Mouse (Mus musculus): ENCODE measurements around the gene Tmem86b.

Gene Tmem86b

DNA sequence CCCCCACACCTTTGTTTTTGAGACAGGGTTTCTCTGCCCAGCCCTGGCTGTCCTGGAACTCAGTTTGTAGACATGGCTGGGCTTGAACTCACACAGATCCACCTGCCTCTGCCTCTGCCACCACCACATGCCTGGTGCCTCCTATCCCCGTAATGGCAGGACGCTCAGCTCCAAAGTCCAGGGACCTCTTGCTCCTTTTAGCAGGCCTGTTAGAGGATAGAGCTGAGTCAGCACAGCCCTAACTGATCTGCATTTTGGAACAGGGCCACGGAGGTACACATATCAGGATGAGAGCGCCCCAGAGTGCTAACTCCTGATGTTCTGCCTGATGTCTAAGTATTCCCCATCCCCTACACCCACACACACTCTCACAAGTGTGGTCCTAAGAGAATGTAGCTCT lies at the start of gene Tmem86b:
TSS of gene Tmem86b (minus strand) at position 392 of the 400 bp plus-strand sequence.
- peak; percentile 49 for DNase-seq (ENCODE audit: low spot score)

DNA sequence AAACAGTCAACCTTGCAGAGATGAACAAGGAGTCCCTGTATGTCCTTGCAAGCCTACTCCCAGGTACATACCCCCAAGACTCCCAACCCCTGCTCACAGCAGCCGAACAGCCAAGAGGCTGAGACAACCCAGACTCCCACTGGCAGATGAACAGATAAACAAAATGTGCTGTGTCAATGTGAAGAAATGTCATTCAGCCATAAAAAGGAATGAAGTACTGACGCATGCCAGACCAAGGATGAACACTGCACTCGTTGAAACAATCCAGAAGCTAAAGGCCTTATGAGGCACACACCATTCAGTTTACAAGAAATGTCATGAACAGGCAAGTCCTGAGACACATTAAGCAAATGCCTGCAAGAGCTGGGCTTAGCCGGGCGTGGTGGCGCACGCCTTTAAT lies 44.0 kb upstream of the Tmem86b start:
- DNase-seq (ENCODE audit: low spot score), result no peak

DNA sequence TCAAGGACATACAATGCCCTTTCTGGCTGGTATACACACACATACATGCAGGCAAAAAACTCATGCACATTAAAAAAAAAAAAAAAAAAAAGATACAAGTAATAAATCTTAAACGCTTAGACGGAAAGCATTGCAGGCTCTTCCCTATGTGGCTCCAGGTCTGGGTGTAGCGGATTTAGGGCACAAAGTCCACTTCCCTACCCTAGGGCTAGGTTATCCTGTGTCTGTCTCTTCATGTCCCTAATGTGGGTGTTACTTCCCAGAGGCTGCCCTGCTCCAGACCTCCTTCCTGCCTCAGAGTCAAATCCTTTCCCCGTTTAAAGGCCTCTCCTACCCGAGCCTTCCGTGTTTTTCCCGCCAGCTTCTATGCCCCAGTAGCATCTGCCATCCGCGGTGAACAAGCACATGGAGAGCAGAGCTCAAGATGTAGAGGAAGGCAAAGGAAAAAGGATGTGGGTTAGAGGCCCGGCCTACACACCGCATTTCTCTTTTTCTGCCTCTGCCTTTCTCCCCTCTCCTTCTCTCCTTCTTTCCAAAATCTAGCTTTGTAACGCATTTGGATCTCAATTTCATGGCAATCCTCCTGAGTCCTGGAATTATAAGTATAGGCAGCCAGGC lies 43.0 kb upstream of the Tmem86b start:
- no peak for DNase-seq (ENCODE audit: low spot score)

DNA sequence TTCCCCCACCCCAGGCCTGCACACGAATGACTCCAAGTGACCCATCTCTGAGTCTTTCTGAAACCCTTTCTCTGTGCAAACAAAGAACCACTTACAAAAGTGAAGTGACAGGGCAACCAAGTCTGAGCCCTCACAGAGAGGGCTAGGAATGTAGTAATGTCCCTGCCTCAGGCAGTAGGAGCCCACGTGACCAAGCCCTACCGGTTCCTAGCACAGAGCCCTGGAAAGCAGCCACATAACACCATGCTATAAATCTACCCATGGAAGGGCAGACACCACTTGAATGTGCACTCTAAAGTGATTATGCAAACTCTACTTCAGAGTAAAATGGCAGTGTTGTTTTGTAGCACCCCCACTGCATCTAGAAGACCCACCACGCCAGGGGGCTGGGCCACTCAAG lies 40.7 kb upstream of the Tmem86b start:
- DNase-seq (ENCODE audit: low spot score), result no peak

DNA sequence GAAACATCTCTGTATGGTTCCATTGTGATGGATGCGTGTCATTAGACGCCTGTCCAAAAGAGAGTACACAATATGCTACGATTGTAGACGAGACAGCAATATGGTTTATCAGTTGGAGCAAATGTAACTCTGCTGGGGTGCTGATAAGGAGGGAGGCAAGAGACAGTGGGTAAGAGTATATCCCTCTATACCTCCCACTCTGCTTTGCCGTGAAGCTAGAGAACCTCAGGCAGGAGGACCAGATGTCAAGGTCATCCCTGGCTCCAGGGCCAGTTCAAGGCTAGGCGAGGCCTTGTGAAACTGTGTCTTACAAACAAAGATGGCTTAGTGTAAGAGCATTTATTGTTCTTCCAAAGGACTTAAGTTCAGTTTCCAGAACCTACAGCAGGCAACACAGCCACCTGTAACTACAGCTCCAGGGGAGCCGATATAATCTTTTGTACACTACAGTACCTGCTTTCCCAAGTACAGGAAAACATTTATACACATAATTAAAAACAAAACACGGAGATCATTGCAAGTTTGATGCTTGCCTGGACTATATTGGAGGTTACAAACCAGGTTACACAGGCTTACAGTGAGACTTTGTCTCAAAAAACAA lies 39.5 kb upstream of the Tmem86b start:
- no peak for DNase-seq (ENCODE audit: low spot score)

DNA sequence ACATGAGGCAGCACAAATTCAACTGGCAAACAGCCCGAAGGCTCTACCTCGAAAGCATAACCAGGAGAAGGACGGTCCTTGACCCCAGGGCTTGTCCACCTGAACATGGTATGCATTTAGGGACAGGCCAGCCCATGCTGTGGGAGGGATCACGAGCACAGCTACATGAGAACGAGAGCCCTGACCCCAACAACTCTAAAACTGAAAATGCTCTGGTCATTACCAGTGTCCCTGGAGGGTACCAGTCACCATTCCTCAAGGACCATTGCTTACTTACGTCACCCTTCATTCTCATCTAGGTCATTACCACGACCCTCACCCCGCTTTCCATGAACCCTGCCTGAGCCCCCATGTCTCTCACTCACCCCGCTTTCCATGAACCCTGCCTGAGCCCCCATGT lies 37.9 kb upstream of the Tmem86b start:
- no peak for DNase-seq (ENCODE audit: low spot score)

DNA sequence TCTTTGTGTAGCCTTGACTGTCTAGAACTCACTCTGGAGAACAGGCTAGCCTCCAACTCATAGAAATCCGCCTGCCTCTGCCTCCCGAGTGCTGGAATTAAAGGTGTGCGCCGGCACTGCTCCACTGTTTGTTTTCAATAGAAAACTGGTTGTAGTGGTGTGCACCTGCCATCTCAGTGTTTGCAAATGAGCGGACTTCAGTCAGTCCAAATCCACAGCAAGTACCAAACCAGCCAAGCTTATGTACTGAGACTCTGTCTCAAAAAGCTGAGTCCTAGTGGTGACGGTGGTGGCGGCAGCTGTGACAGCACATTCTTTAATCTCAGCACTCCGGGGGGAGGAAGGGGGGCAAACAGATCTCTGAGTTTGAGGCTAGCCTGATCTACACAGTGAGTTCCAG lies 37.3 kb upstream of the Tmem86b start:
- DNase-seq (ENCODE audit: low spot score), result no peak

DNA sequence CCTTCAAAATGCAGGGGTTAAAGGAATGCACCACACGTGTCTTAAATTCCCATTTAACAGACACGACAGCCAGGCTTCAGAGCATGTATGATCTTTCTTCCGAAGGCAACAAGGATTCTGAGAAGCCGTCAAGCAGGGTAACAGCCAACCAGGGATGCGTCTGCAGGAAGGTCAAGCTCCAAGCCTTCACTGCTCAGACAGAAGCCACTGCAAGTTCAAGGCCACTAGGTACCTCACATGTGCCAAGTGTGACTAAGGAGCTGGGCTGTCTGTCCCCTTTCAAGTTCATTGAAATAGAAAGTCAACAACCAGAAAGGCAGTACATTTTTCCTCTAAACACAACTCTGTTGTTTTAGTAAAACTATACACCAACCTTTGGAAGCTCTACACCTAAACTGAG lies 35.6 kb upstream of the Tmem86b start:
- DNase-seq (ENCODE audit: low spot score), result no peak

DNA sequence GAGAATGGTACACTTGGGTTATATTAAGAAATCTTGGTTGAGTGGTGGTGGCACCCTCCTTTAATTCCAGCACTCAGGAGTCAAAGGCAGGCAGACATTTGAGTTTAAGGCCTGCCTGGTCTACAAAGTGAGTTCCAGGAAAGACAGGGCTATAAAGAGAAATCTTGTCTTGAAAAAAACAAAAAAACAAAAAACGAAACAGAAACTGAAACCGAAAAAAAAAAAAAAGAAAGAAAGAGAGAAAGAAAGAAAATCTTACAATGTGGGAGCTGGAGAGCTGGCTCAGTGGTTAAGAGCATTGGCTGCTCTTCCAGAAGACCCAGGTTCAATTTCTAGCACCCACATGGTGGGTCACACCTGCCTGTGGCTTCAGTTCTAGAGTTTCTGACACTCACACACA lies 32.5 kb upstream of the Tmem86b start:
- DNase-seq (ENCODE audit: low spot score), result no peak

DNA sequence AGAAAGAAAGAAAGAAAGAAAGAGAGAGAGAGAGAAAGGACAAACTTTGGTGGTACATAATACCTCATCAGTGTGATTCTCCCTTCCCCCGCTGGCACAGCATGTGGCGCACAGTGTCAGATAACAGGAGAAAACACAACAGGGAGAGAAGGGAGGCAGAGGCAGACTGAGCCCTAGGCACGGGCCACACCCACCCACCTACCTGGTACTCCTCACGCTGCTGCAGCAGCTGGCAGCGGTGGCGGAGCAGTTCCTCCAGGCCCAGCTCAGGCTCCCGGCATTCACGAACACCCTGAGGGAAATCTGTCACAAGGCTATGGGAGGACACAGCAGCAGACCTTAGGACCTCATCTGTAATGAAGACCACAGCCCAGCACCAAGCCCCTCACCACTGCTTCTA lies 32.0 kb upstream of the Tmem86b start:
- no peak for DNase-seq (ENCODE audit: low spot score)

DNA sequence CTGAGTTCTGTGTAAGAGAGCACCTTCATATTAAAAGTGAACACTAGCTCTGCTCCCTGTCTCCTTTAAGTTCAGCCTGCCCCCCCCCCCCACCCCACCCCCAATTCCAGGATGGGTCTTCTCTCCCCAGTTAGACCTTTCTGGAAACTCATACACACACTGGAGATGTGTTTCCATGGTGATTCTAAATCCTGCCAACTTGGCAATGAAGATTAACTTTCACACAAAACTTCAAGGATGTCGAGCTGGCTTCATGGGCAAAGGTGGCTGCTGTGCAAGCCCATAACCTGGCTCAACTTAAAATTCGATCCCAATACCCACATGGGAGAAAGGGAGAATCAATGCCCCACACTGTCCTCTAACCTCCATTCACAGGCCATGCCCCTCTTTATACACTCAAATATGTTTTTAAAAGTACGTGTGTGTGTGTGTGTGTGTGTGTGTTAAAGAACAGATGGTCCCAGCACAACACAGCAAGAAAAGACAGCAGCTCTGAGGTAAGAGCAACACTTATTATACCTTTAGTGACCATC lies 28.8 kb upstream of the Tmem86b start:
- DNase-seq (ENCODE audit: low spot score), result no peak

DNA sequence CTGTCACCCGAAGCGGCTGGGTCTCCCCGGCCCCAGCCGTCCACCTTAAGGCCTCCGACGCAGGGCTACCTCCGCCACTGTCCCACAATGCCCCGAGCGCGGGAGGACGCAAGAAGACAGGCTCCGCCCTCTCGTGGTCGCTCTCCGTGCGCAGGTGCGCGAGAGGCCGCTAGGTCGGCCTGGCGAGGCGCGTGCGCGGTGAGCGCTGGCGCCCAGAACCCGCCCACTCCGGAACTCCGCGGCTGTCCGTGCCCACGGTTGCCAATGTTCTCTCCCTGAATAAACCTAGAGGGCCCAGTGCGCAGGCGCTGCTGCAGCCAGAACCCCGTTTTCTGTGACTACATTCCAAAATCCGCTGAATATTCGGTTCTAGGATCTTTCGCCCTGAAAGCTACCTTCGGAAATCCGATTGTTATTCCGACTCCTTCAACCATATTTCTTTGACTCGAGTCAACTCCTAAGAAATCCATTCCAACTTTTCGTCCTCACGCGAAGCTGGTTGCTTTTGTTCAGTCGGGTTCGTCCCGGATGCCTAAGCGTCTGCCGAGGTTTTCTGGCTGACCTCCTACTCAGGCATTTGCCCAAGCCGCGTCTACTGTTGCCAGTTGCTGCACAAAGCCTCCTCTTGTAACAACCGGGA lies 27.8 kb upstream of the Tmem86b start, which contains the start of gene Ppp6r1:
TSS of gene Ppp6r1 (minus strand) at position 108 of the 640 bp plus-strand sequence.
- DNase-seq (ENCODE audit: low spot score), result peak; percentile 95

DNA sequence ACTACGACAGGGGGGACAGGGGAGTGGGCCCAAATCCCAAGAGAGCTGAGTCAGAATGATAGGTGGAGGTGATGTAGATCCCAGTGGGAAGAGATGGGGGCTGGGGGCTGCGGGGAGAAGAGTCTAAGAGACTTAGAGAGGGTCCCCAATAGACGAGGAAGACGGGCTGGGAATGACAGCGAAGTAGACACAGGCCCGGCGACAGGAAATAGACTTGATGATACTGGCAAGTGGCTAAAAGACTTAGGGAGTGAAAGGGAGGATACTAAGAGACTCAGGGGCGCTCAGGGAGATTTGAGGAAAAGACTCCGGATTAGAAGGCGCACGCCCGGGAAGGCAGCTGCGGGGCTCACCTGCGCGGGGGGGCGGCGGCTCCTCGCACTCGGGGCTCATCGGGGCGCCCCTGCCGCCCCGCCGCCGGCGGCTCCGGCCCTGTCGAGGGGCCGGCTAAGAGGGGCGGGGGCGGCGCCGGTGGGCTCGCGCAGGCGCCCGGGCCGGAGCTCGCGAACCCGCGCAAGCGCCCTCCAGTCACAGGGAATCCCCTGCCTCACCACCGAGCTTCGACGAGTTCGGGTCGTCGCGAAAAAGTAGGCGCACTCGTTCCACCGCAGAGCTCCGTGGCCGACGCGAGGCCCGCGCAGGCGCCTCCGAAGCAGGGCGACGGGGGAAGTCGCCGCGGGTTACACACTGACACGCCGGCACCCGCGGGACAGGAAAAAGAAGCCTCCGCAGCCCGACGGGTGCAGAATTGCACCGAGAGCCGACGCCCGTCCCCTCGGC lies 27.1 kb upstream of the Tmem86b start:
- no peak for DNase-seq (ENCODE audit: low spot score)

DNA sequence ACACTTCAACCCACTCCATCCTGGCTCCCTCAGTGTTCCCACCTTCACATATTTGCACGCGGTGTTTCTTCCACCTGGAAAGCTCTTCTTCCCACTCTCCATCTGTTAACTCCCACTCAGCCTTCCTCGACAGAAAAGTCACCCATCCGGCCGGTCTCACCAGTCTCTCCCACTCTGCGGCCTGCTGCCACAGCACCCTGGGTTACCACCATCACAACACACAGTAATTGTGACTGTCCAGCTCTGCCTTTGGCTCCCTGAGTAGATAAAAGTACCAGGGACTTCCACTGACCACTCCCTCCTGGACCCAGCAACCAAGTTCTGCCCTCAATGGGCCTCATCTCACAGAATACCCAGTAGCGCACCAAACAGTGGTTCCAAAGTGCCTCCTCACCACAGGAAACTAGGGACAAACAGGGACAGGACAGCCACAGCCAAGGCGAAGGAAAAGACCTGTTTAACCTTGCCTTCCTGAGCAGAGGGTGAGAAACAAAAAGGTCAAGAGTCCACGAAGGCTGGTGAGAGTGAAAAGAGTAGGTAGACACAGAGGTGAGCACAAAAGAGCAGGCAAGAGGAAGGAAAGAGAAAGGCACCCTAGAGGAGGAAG lies 26.4 kb upstream of the Tmem86b start:
- no peak for DNase-seq (ENCODE audit: low spot score)

DNA sequence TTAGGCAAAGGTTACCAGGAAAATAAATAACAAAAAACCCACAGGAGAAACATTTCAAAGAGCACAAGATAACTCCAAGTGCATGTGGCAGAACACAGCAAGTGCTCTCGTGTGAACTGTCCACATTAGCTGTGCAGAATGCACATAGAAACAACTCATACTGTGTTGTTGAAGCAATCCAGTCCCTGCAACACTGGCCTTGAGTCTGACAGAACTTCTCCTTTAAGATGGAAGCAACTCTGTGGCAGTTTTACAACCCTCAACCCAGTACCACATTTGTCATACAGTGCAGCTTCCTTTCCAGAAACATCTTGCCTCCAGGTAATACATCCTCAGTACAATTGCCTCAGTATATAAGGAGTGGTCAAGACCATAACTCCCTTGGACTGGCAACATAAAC lies 25.6 kb upstream of the Tmem86b start:
- DNase-seq (ENCODE audit: low spot score), result no peak

DNA sequence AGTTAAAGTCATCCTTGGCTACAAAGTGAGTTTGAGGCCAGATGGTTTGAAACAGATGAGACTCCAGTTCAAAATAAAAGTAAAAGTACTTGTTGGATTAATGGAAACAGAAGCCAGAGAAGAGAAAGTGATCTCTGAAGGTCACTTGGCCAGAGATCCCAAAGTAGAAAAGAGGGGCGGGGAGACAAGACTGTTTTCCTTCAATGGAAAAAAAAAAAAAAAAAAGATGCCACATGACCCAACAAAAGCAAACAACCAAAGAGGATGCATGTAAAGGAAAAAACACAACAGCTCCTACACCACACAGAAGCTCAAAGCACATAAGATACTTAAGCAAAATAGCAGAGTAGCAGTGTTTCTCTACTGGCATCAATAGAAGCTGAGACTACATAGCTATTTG lies 24.7 kb upstream of the Tmem86b start:
- no peak for DNase-seq (ENCODE audit: low spot score)

DNA sequence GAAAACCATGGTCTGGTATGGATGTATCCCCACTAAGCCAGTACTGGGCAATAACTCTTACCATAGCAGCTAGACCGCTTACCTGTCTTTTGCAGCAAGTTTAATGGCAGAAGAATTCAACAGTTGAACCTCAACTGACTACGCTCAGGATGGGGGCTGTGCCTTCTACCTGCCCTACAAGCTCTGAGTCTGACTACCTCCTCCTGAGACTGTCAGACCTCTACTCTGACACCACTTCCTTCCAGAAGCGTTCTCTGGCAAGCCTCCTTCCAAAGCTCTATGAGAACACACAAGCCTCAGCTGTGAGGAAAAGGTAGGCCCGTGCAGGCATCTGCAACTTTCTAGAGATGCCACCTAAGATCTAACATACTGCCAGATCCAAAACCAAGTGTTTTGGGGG lies 24.2 kb upstream of the Tmem86b start:
- no peak for DNase-seq (ENCODE audit: low spot score)

DNA sequence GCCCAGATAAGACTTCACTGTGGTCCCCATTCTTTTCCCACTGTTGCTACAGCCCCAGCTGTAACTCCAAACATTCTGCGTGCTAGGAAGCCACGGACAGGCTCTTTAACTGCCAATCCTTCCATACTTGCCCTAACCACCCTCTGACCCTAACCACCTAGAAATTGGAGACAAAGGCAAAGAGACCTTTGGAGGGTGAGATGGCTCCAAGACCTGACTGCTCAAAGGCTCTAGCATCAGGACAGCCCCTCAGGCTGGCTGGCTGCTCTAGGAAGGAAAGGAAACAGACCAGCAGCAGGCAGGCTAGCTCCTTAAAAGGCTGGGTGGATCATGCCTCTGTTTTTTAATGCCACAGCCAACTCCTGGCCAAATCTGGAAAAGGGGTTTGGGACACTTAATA lies 23.0 kb upstream of the Tmem86b start:
- DNase-seq (ENCODE audit: low spot score), result no peak

DNA sequence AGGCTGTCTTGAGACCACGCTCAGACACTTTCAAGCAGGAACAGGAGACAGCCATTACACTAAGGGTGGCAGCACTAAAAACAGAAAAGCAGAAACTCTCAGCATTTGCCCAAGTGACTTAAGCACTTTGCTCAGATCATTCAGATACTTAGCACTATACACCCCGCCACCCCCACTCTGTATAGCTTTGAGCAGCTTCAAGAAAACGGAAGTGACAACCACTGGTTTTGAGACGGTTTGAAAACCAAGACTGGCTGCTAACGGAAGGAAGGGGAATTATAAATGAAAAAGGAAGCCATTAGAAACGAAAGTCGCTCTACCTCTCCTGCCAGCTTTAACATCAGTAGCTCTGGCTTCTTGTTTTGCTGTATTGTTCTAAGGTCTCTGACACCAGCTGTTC lies 22.6 kb upstream of the Tmem86b start:
- peak; percentile 45 for DNase-seq (ENCODE audit: low spot score)

DNA sequence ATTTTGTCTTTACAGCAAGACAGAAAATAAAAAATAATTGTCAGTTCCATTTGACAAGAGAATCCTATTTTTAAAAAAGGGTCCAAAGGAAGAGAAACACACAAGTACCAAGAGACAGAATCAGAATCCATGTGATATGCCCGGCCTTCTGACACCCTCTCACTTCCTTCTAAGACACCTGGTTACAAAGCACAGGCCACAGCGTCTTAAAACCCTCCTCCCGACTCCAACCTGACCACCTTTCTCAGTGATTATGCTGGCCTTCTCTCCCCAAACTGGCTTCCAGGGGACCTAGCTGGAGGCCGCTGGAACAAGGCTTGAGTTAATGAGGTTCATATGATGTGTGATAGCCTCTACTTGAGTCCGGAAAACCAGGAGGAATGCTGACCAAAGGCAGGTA lies 22.1 kb upstream of the Tmem86b start:
- DNase-seq (ENCODE audit: low spot score), result no peak

DNA sequence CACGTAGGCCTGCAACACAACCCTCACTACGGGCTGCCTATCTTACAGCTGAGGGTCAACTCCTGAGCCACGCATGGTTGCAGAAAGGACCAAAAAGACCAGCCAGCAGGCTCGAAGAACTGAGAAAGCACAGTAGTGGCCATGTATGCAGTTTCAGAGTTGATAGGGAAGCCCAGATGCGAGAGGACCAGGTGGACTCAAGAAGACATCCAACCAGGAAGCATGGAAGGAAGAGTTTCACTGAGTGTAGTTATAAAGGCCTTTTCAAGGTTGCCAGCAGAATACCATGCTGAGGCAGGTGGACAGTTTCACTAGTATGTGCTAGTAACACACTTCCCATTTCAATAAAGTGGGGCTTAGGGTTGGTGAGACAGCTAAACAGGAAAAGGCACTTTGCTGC lies 21.5 kb upstream of the Tmem86b start:
- DNase-seq (ENCODE audit: low spot score), result no peak

DNA sequence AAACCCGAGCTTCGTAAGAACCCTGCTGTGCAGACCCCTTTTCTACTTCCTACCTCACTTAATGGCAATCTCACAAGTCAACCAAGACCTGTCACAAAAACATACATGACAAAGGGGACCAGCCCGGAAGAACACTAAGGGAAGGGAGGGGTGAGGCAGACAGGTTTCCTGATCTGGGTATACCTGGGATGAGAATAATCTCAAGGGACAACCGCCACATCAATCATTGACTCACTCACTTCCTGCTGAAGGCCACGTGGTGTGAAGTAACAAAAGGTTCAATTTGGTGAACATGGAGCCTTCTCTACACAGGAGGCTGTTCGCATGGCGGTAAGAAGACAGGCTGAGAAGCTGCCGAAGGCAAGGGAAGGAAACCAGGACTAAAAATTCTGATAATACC lies 20.4 kb upstream of the Tmem86b start:
- no peak for DNase-seq (ENCODE audit: low spot score)

Measured in spleen, adult 12 weeks (tissue).